Mouse (Mus musculus) adrenal gland, adult 8-10 months (tissue): ENCODE results near the gene Fbrsl1. TPM values are rescaled to one million over a fixed set of nuclear protein-coding genes. Genes with fewer than 3 reads are reported as not detected.
"Not testable (repeated sequence)": the region's sequence is repeated elsewhere in the genome, so short reads cannot be mapped to it uniquely, and the experiment has no call there.

Experiments used
- DNase-seq: peaks from one replicate; pipeline ENCODE4 v3.0.0; 2022
- total RNA-seq, 4 experiments: library from RNA; stranded (reverse); gene quantifications; 2 replicates each; pipeline ENCODE4 v1.2.4; 2022

Gene Fbrsl1
- total RNA-seq, 4 experiments from 2014 or later, result 62.7 to 87.3 (median 75.5) TPM

GRCm38 (mm10) chr5:110449294-110449693 lies 991 bp upstream of the Fbrsl1 start:
- DNase-seq, result no peak

- no peak for DNase-seq
Observed at GRCm38 (mm10) chr5:110447720-110448435, 425 bp downstream of the Fbrsl1 start.

- no peak for DNase-seq
Observed at GRCm38 (mm10) chr5:110444509-110444908, 3.8 kb downstream of the Fbrsl1 start.

- peak; percentile 62 for DNase-seq
Observed at GRCm38 (mm10) chr5:110442966-110443590, 5.2 kb downstream of the Fbrsl1 start.

- DNase-seq, result no peak
Observed at GRCm38 (mm10) chr5:110439565-110440310, 8.6 kb downstream of the Fbrsl1 start.

- no peak for DNase-seq
Observed at GRCm38 (mm10) chr5:110438591-110438990, 9.7 kb downstream of the Fbrsl1 start.

GRCm38 (mm10) chr5:110437632-110438261 lies 10.6 kb downstream of the Fbrsl1 start:
- DNase-seq, result no peak

GRCm38 (mm10) chr5:110436166-110436565 lies 12.1 kb downstream of the Fbrsl1 start:
- DNase-seq, result not testable (repeated sequence)

- no peak for DNase-seq
Observed at GRCm38 (mm10) chr5:110434816-110435215, 13.5 kb downstream of the Fbrsl1 start.

GRCm38 (mm10) chr5:110429045-110429444 lies 19.3 kb downstream of the Fbrsl1 start:
- DNase-seq, result no peak

GRCm38 (mm10) chr5:110428290-110428689 lies 20.0 kb downstream of the Fbrsl1 start:
- no peak for DNase-seq

- DNase-seq, result no peak
Observed at GRCm38 (mm10) chr5:110425187-110425586, 23.1 kb downstream of the Fbrsl1 start.

- DNase-seq, result no peak
Observed at GRCm38 (mm10) chr5:110424204-110424603, 24.1 kb downstream of the Fbrsl1 start.

- DNase-seq, result no peak
Observed at GRCm38 (mm10) chr5:110421393-110421792, 26.9 kb downstream of the Fbrsl1 start.

GRCm38 (mm10) chr5:110420950-110421349 lies 27.4 kb downstream of the Fbrsl1 start:
- DNase-seq, result no peak

- DNase-seq, result no peak
Observed at GRCm38 (mm10) chr5:110420201-110420600, 28.1 kb downstream of the Fbrsl1 start.

- no peak for DNase-seq
Observed at GRCm38 (mm10) chr5:110418523-110418911, 29.8 kb downstream of the Fbrsl1 start.

- peak; percentile 65 for DNase-seq
Observed at GRCm38 (mm10) chr5:110417756-110418522, 30.4 kb downstream of the Fbrsl1 start.

- peak; percentile 64 for DNase-seq
Observed at GRCm38 (mm10) chr5:110416825-110417401, 31.4 kb downstream of the Fbrsl1 start.

GRCm38 (mm10) chr5:110415806-110416700 lies 32.2 kb downstream of the Fbrsl1 start:
- DNase-seq, result no peak

GRCm38 (mm10) chr5:110415022-110415421 lies 33.3 kb downstream of the Fbrsl1 start:
- no peak for DNase-seq
